Mouse (Mus musculus) hindbrain, embryonic 16.5 days (tissue): ENCODE results near the gene Smpd1. TPM values are rescaled to one million over a fixed set of nuclear protein-coding genes. Genes with fewer than 3 reads are reported as not detected.

Experiments used
- ATAC-seq: fragments of 200-750 bp; cut with Nextera tagmentation; 2 replicates; pipeline ENCODE4 v1.8.0; 2017; ENCODE audit warnings: moderate TSS enrichment, moderate library complexity
- H3K27ac ChIP-seq: fragments of 300-500 bp; sonication (generic); 2 replicates; pipeline ENCODE4 v1.5.1; 2014; ENCODE audit warnings: low read depth, mild to moderate bottlenecking, control low read depth, low read length, moderate library complexity
- H3K27me3 ChIP-seq: fragments of 300-500 bp; sonication (generic); replicated peaks from 2 replicates; pipeline ENCODE4 v1.6.1; 2014; ENCODE audit warnings: low read length; ENCODE audit not compliant: control insufficient read depth, insufficient read depth
- H3K36me3 ChIP-seq: fragments of 300-500 bp; sonication (generic); 2 replicates; pipeline ENCODE4 v1.6.1; 2014; ENCODE audit warnings: mild to moderate bottlenecking, low read length, moderate library complexity, mixed read lengths; ENCODE audit not compliant: control insufficient read depth, insufficient read depth
- H3K4me1 ChIP-seq: fragments of 300-500 bp; sonication (generic); 2 replicates; pipeline ENCODE4 v1.6.1; 2014; ENCODE audit warnings: low read depth, low read length; ENCODE audit not compliant: control insufficient read depth, insufficient read depth
- H3K4me2 ChIP-seq: fragments of 300-500 bp; sonication (generic); 2 replicates; pipeline ENCODE4 v1.6.1; 2014; ENCODE audit warnings: mild to moderate bottlenecking, low read length, control low read depth, moderate library complexity
- H3K4me3 ChIP-seq: fragments of 300-500 bp; sonication (generic); 2 replicates; pipeline ENCODE4 v1.5.1; 2014; ENCODE audit warnings: mild to moderate bottlenecking, low read length, control low read depth, moderate library complexity
- H3K9ac ChIP-seq: fragments of 300-500 bp; sonication (generic); 2 replicates; pipeline ENCODE4 v1.6.1; 2014; ENCODE audit warnings: low read depth, mild to moderate bottlenecking, control low read depth, low read length, moderate library complexity
- H3K9me3 ChIP-seq: fragments of 300-500 bp; sonication (generic); 2 replicates; pipeline ENCODE4 v1.6.1; 2014; ENCODE audit warnings: mild to moderate bottlenecking, low read length, moderate library complexity; ENCODE audit not compliant: control insufficient read depth
- WGBS: fragments of 180-500 bp; shearing (Covaris S2); extraction: QIAGEN DNeasy Blood & Tissue Kit; methylation state at CpG from one replicate; pipeline ENCODE4 v1.1.7; 2014; 5-methylcytosine and 5-hydroxymethylcytosine counted together
- polyA plus RNA-seq: library from polyadenylated mRNA; unstranded; fragments of >200 nt; fragmentation: Nextera tagmentation; extraction: Ambion mirVana; gene quantifications from 2 replicates; pipeline ENCODE4 v1.2.1, GENCODE M21; 2015

The Smpd1 gene
- polyA plus RNA-seq, 1 experiment from 2014 or later: 111 TPM

DNA sequence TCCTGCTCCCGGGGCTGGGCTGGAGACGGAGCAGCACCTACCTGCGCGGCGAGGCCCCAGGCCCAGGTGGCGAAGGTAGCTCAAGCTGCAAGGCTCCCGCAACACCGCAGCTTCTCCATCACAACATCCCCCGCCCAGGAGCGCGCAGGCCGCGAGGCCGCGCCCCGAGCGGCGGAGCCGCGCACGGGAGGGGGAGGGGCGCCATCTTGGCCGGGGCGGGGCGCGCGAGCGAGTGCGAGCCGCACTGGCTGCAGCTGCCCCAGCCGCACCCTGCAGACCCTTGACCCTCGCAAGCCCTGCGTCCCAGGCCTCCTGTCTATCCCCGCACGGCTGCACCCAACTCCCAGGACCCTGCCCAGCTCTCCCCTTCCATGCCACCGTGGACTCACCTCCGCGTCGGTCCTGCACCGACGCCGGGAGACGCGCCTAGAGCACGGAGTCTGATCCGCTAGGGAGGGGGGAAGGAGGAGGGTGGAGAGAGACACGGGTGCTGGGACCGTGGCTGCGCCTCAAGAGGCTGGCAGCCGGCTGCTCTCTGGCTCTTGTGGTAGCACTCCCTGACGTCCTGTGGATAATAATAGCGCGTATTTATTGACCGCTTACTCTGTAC lies 27.0 kb downstream of the Smpd1 start, which contains the start of gene Apbb1:
TSS of gene Apbb1 (minus strand) at position 560 of the 610 bp plus-strand sequence.
- 0% methylated on average over 54 of the region's 54 CpGs for WGBS
- H3K36me3 ChIP-seq: no peaks in the 10 kb centered on the region
- H3K4me2 ChIP-seq: peak within 1 kb of the TSS; percentile 79
- no peaks in the 10 kb centered on the region for H3K27me3 ChIP-seq
- peak; percentile 94 for ATAC-seq
- H3K4me3 ChIP-seq: peak within 1 kb of the TSS; percentile 79
- H3K9me3 ChIP-seq: no peaks in the 10 kb centered on the region
- peak within 1 kb of the TSS; percentile 95 for H3K9ac ChIP-seq
- H3K27ac ChIP-seq: peak within 1 kb of the TSS; percentile 98
- peaks cover 18% of the 10 kb centered on the region for H3K4me1 ChIP-seq

DNA sequence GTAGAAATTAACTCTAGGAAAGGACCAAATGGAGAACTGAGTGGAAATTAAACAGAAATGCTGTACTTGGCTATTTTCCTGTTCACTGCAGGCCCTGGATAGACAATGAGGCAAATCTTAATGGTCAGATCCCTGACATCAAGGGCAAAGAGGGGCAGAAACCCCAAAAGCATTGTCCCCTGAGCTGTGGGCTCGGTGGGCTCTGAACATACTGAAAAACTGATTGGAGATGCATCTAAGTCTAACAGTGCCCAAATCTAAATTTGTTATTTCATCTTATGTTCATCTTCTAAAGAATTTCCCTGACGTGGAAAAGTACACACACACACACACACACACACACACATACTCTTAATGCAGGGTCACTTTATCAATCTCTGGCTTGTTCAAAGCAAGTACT lies 27.8 kb downstream of the Smpd1 start:
- H3K9me3 ChIP-seq: no peaks in the 10 kb centered on the region
- H3K4me2 ChIP-seq: peak overlapping the region; percentile 79
- no peaks in the 10 kb centered on the region for H3K36me3 ChIP-seq
- WGBS: 61% methylated on average over 2 of the region's 2 CpGs
- H3K9ac ChIP-seq: peak overlapping the region; percentile 95
- no peak for ATAC-seq
- peaks cover 16% of the 10 kb centered on the region for H3K4me1 ChIP-seq
- no peaks in the 10 kb centered on the region for H3K27me3 ChIP-seq
- H3K27ac ChIP-seq: peak overlapping the region; percentile 98
- H3K4me3 ChIP-seq: peak overlapping the region; percentile 79

DNA sequence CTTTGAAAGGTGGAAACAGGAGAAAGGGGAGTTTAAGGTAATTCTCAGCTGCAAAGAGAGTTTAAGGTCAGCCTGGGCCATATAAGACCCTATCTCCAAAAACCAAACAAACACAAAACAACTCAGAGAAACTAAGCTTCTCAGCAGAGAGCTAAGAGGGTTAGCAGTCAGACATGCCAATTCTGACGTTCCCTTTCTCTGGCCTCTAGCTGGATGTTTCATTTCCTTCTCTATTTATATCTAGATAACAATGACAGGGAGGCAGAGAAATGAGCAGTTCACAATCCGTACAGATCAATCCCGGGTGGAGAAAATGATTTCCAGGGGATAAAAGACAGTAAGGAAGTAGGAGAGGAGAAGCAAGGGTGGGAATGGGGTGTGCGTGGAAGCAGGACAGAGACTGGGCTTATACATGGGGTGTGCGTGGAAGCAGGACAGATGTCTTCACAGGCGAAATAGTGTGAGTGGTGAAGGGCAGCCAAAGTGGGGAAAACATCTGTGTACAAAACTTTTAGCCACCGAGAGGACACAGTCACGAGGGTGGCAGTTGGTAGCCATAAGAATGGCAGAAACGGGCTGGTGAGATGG lies 34.3 kb downstream of the Smpd1 start:
- Histone ChIP-seq H3K9ac (no peak overlapping the region), H3K27me3 (no peaks in the 10 kb centered on the region), H3K36me3 (no peaks in the 10 kb centered on the region), H3K4me3 (no peak overlapping the region), H3K9me3 (no peaks in the 10 kb centered on the region), H3K4me2 (no peak overlapping the region), H3K4me1 (no peaks in the 10 kb centered on the region), H3K27ac (no peak overlapping the region)
- 78% methylated on average over 9 of the region's 9 CpGs for WGBS
- no peak for ATAC-seq

DNA sequence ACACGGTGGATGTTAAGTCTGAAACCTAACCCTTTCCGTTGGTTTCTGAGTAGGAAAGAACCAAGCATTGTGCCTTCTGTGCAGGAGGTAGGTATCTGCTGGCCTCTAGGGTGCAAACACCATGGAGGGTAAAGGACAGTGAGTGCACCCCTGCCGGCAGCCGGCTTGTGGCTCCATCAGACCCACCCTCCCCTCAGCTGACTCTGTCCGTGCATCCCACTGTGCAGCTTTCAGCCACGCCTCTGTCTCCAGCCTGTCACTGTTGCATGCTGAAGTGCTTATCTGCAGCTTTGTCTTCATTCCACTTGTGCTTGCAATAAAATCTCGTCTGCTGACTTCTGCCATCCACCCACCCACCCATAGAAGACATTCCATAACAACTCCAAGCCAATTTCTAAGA lies 35.9 kb downstream of the Smpd1 start:
- 22% methylated on average over 7 of the region's 7 CpGs for WGBS
- no peak for ATAC-seq
- Histone ChIP-seq H3K4me3 (no peak overlapping the region), H3K27me3 (no peaks in the 10 kb centered on the region), H3K4me1 (no peaks in the 10 kb centered on the region), H3K9ac (no peak overlapping the region), H3K9me3 (no peaks in the 10 kb centered on the region), H3K4me2 (no peak overlapping the region), H3K27ac (no peak overlapping the region), H3K36me3 (no peaks in the 10 kb centered on the region)

DNA sequence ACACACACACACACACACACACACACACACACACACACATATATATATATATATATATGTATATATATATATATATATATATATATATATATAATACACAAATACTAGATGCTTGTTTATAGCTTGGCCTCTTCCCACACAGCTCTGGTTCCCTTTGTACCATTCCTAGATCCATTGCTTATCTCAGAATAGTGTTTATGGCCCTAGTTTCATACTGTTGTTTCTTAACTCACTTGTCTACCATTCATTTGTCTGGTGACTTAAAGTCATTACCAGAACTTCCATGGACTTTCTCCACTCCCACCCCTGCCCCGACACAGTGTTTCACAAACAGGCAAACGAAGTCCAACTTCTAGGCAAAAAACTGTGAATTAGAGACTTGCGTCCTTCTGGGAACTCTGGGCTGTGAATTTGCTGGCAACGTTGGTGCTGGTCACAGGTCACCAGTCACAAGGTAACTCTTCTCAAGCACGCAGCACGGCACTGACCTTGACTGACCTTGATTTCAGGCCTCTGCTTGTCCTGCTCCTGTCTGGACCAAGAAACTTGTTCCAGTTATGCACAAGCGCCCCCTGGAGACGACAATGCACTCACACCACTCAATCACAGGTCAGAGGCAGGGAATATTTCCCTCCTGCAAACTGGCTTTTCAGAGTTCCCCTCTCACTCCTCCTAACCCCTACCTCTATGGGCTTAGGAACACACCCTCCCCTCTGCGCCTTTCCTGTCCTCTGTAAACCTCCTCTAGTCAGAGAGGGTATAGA lies 48.9 kb downstream of the Smpd1 start:
- no peak overlapping the region for H3K4me2 ChIP-seq
- H3K4me3 ChIP-seq: no peak overlapping the region
- H3K27me3 ChIP-seq: no peaks in the 10 kb centered on the region
- no peaks in the 10 kb centered on the region for H3K4me1 ChIP-seq
- no peaks in the 10 kb centered on the region for H3K36me3 ChIP-seq
- H3K9me3 ChIP-seq: no peaks in the 10 kb centered on the region; the same call in 1 of the 2 replicates
- no peak overlapping the region for H3K9ac ChIP-seq
- WGBS: 36% methylated on average over 9 of the region's 9 CpGs
- H3K27ac ChIP-seq: no peak overlapping the region
- ATAC-seq: peak; percentile 68; the same call in 1 of the 2 replicates

Other genes starting within 250 kb of the Smpd1 start
- gene Olfr689, start 243.2 kb upstream of the Smpd1 start, polyA plus RNA-seq: not detected in 2 replicates
- not detected in 2 replicates for gene Olfr690, start 220.3 kb upstream of the Smpd1 start, polyA plus RNA-seq
- gene Olfr691, start 212.1 kb upstream of the Smpd1 start, polyA plus RNA-seq: 0.18 and 0.44 TPM in 2 replicates
- not detected in 2 replicates for gene Olfr692, start 186.1 kb upstream of the Smpd1 start, polyA plus RNA-seq
- not detected in 2 replicates for gene Gm5901, start 179.3 kb upstream of the Smpd1 start, polyA plus RNA-seq
- gene Fam160a2, start 154.3 kb upstream of the Smpd1 start, polyA plus RNA-seq: 43.4 and 43.7 TPM in 2 replicates
- 0.17 TPM in 1 of 2 replicates, not detected in the other for gene Cnga4, start 149.8 kb upstream of the Smpd1 start, polyA plus RNA-seq
- 7.7 and 8.1 TPM in 2 replicates for gene Cckbr, start 128.6 kb upstream of the Smpd1 start, polyA plus RNA-seq
- gene Cavin3, start 72.1 kb upstream of the Smpd1 start, polyA plus RNA-seq: 43.0 TPM in 2 replicates
- 344 and 354 TPM in 2 replicates for gene Apbb1, start 27.3 kb downstream of the Smpd1 start, polyA plus RNA-seq
- 0.18 and 0.20 TPM in 2 replicates for gene Hpx, start 45.8 kb downstream of the Smpd1 start, polyA plus RNA-seq
- gene Trim3, start 79.2 kb downstream of the Smpd1 start, polyA plus RNA-seq: 108 and 119 TPM in 2 replicates
- gene Timm10b, start 85.7 kb downstream of the Smpd1 start, polyA plus RNA-seq: 145 and 159 TPM in 2 replicates
- gene Arfip2, start 86.1 kb downstream of the Smpd1 start, polyA plus RNA-seq: 85.2 and 91.1 TPM in 2 replicates
- 7.9 and 9.7 TPM in 2 replicates for gene Gm45799, start 86.2 kb downstream of the Smpd1 start, polyA plus RNA-seq
- gene Dnhd1, start 96.5 kb downstream of the Smpd1 start, polyA plus RNA-seq: 1.5 and 1.6 TPM in 2 replicates
- gene Ilk, start 182.2 kb downstream of the Smpd1 start, polyA plus RNA-seq: 172 and 211 TPM in 2 replicates
- gene Rrp8, start 183.0 kb downstream of the Smpd1 start, polyA plus RNA-seq: 26.3 and 26.4 TPM in 2 replicates
- 87.5 and 91.0 TPM in 2 replicates for gene Taf10, start 190.0 kb downstream of the Smpd1 start, polyA plus RNA-seq
- gene Tpp1, start 197.9 kb downstream of the Smpd1 start, polyA plus RNA-seq: 56.1 and 58.1 TPM in 2 replicates
- gene Dchs1, start 233.3 kb downstream of the Smpd1 start, polyA plus RNA-seq: 9.8 and 12.3 TPM in 2 replicates